Mouse (Mus musculus) MEL (cell line): ENCODE measurements around the gene 9430097D07Rik.

Experiments
- CTCF ChIP-seq, 3 experiments: IDR thresholded peaks in 2 of 3; conservative IDR thresholded peaks in 1 of 3; 2 replicates each; pipeline ENCODE4 v1.5.1; 2011 to 2012; ENCODE audit warnings: low read length in 3 of 3, low read depth in 2 of 3, mild to moderate bottlenecking in 2 of 3, improper control_type of control experiment in 1 of 3, inconsistent platforms in 1 of 3, mixed read lengths in 1 of 3, moderate library complexity in 1 of 3; ENCODE audit not compliant: control insufficient read depth in 1 of 3, insufficient read depth in 1 of 3, poor library complexity in 1 of 3, severe bottlenecking in 1 of 3
- ETS1 ChIP-seq: IDR thresholded peaks from 2 replicates; pipeline ENCODE4 v1.6.1; 2012; ENCODE audit warnings: low read depth, mild to moderate bottlenecking, inconsistent platforms, low read length, improper control_type of control experiment, moderate library complexity
- NRF1 ChIP-seq: IDR thresholded peaks from 2 replicates; pipeline ENCODE4 v1.6.1; 2014; ENCODE audit warnings: low read depth, mild to moderate bottlenecking, inconsistent platforms, low read length, improper control_type of control experiment, moderate library complexity; ENCODE audit not compliant: poor library complexity, insufficient read depth, severe bottlenecking
- POLR2A ChIP-seq, 2 experiments: IDR thresholded peaks; 2 replicates each; pipeline ENCODE4 v1.6.1; 2011 to 2012; ENCODE audit warnings: low read length in 2 of 2, mild to moderate bottlenecking in 2 of 2, control low read depth in 1 of 2, improper control_type of control experiment in 1 of 2, low read depth in 1 of 2, moderate library complexity in 1 of 2; ENCODE audit not compliant: control insufficient read depth in 1 of 2, insufficient read depth in 1 of 2, poor library complexity in 1 of 2
- RCOR1 ChIP-seq: IDR thresholded peaks from 2 replicates; pipeline ENCODE4 v1.6.1; 2012; ENCODE audit warnings: low read depth, mild to moderate bottlenecking, inconsistent platforms, low read length, improper control_type of control experiment
- SIN3A ChIP-seq: IDR thresholded peaks from 2 replicates; pipeline ENCODE4 v1.6.1; 2012; ENCODE audit warnings: low read length, improper control_type of control experiment, inconsistent platforms
- SMC3 ChIP-seq: IDR thresholded peaks from 2 replicates; pipeline ENCODE4 v1.6.1; 2011; ENCODE audit warnings: low read depth, low read length, improper control_type of control experiment
- TCF12 ChIP-seq: IDR thresholded peaks from 2 replicates; pipeline ENCODE4 v1.6.1; 2014; ENCODE audit warnings: low read depth, mild to moderate bottlenecking, inconsistent platforms, low read length, improper control_type of control experiment, moderate library complexity
- USF1 ChIP-seq: IDR thresholded peaks from 2 replicates; pipeline ENCODE4 v1.6.1; 2014; ENCODE audit warnings: low read depth, mild to moderate bottlenecking, inconsistent platforms, low read length, improper control_type of control experiment, moderate library complexity
- USF2 ChIP-seq, 2 experiments: IDR thresholded peaks; 2 replicates each; pipeline ENCODE4 v1.6.1; 2011 to 2012; ENCODE audit warnings: improper control_type of control experiment in 2 of 2, low read length in 2 of 2, borderline replicate concordance in 1 of 2, inconsistent platforms in 1 of 2, low read depth in 1 of 2, mild to moderate bottlenecking in 1 of 2; ENCODE audit not compliant: insufficient read depth in 1 of 2
- ZNF384 ChIP-seq: IDR thresholded peaks from 2 replicates; pipeline ENCODE4 v1.6.1; 2012; ENCODE audit warnings: low read depth, mild to moderate bottlenecking, inconsistent platforms, low read length, improper control_type of control experiment

- TF ChIP-seq NRF1 (no peak), POLR2A (IDR thresholded peaks at IDR 0.05; ENCODE audit: control insufficient read depth in 1 of 2, insufficient read depth in 1 of 2, low read depth in 1 of 2, low read length in 2 of 2, poor library complexity in 1 of 2) (no peak), USF2 (IDR thresholded peaks at IDR 0.05; ENCODE audit: borderline replicate concordance in 1 of 2, insufficient read depth in 1 of 2, low read depth in 1 of 2, low read length in 2 of 2) (no peak), ZNF384 (no peak), USF1 (no peak), TCF12 (no peak), SMC3 (no peak), CTCF (IDR thresholded peaks at IDR 0.05 in 2 of 3, conservative IDR thresholded peaks at IDR 0.05 in 1 of 3; ENCODE audit: control insufficient read depth in 1 of 3, insufficient read depth in 1 of 3, low read depth in 2 of 3, low read length in 3 of 3, poor library complexity in 1 of 3, severe bottlenecking in 1 of 3) (no peak), RCOR1 (no peak), ETS1 (no peak), SIN3A (no peak)
Measured at GRCm38 (mm10) chr2:32528326-32528725, 47.2 kb downstream of the 9430097D07Rik start.
